8 mouse cellular contexts compared by ENCODE assay signal in genomic region chr13:64370173-64370940, GRCm38 (mm10). TPM values are rescaled to one million over a fixed set of nuclear protein-coding genes. Genes with fewer than 3 reads are reported as not detected.
DNase-seq lines count a peak whose midpoint lies in the region; ATAC-seq and TF ChIP-seq lines count a peak whose summit lies in the region.

TSS of gene Ctsl (minus strand) at chr13:64370890.

- peaks cover 25% of the 10 kb centered on the region for H3K36me3 ChIP-seq in heart, embryonic 12.5 days
- peaks cover 20% of the 10 kb centered on the region for H3K36me3 ChIP-seq in kidney, postnatal 0 days (ENCODE audit: insufficient read depth, low read length)
- H3K36me3 ChIP-seq in liver, embryonic 11.5 days (ENCODE audit: control insufficient read depth, insufficient read depth, low read length), result peaks cover 5% of the 10 kb centered on the region
- H3K36me3 ChIP-seq in stomach, embryonic 14.5 days (ENCODE audit: control insufficient read depth, insufficient read depth, low read length), result peaks cover 15% of the 10 kb centered on the region; the same call in 1 of the 2 replicates

- peak within 1 kb of the TSS; percentile 66 for H3K4me2 ChIP-seq in heart, embryonic 12.5 days
- peak within 1 kb of the TSS; percentile 83 for H3K4me2 ChIP-seq in kidney, postnatal 0 days (ENCODE audit: low read length)
- H3K4me2 ChIP-seq in liver, embryonic 11.5 days, result peak within 1 kb of the TSS; percentile 83
- peak within 1 kb of the TSS; percentile 77 for H3K4me2 ChIP-seq in stomach, embryonic 14.5 days (replicated peaks; ENCODE audit: low read depth, low read length)

- H3K27me3 ChIP-seq in heart, embryonic 12.5 days (replicated peaks), result no peaks in the 10 kb centered on the region
- H3K27me3 ChIP-seq in kidney, postnatal 0 days (ENCODE audit: insufficient read depth, low read length), result no peaks in the 10 kb centered on the region
- no peaks in the 10 kb centered on the region for H3K27me3 ChIP-seq in liver, embryonic 11.5 days (replicated peaks; ENCODE audit: control insufficient read depth, insufficient read depth, low read length)
- no peaks in the 10 kb centered on the region for H3K27me3 ChIP-seq in stomach, embryonic 14.5 days (ENCODE audit: control insufficient read depth, insufficient read depth, low read length)

- TF ChIP-seq CTCF in kidney, postnatal 0 days (IDR thresholded peaks at IDR 0.05; ENCODE audit: low read depth), result no peak

- H3K27ac ChIP-seq in heart, embryonic 12.5 days (ENCODE audit: poor library complexity, severe bottlenecking), result peak within 1 kb of the TSS; percentile 67
- peak within 1 kb of the TSS; percentile 83 for H3K27ac ChIP-seq in kidney, postnatal 0 days
- 0 out of 2 replicates have a peak within 1 kb of the TSS, but pooled peaks have one; percentile 48 for H3K27ac ChIP-seq in liver, embryonic 11.5 days (ENCODE audit: low read depth, low read length)
- H3K27ac ChIP-seq in stomach, embryonic 14.5 days (ENCODE audit: low read length), result peak within 1 kb of the TSS; percentile 12; the same call in 1 of the 2 replicates

- peaks cover 30% of the 10 kb centered on the region for H3K4me1 ChIP-seq in heart, embryonic 12.5 days (replicated peaks)
- peaks cover 8% of the 10 kb centered on the region for H3K4me1 ChIP-seq in kidney, postnatal 0 days (replicated peaks; ENCODE audit: insufficient read depth, low read length)
- no peaks in the 10 kb centered on the region; the same call in 1 of the 2 replicates for H3K4me1 ChIP-seq in liver, embryonic 11.5 days (replicated peaks; ENCODE audit: control insufficient read depth, insufficient read depth, low read length)
- 0 out of 2 replicates have a peak, but pooled peaks cover 4% of the 10 kb centered on the region for H3K4me1 ChIP-seq in stomach, embryonic 14.5 days (ENCODE audit: control insufficient read depth, insufficient read depth, low read length)

- H3K9me3 ChIP-seq in heart, embryonic 12.5 days (replicated peaks), result no peaks in the 10 kb centered on the region
- H3K9me3 ChIP-seq in kidney, postnatal 0 days (replicated peaks; ENCODE audit: low read length), result no peaks in the 10 kb centered on the region
- H3K9me3 ChIP-seq in liver, embryonic 11.5 days (ENCODE audit: control insufficient read depth, low read length), result no peaks in the 10 kb centered on the region
- no peaks in the 10 kb centered on the region for H3K9me3 ChIP-seq in stomach, embryonic 14.5 days (ENCODE audit: control insufficient read depth, low read depth, low read length)

- H3K9ac ChIP-seq in heart, embryonic 12.5 days, result peak within 1 kb of the TSS; percentile 82
- peak within 1 kb of the TSS; percentile 86 for H3K9ac ChIP-seq in kidney, postnatal 0 days (ENCODE audit: low read depth, low read length)
- H3K9ac ChIP-seq in liver, embryonic 11.5 days (ENCODE audit: low read depth, low read length), result peak within 1 kb of the TSS; percentile 64
- H3K9ac ChIP-seq in stomach, embryonic 14.5 days (replicated peaks; ENCODE audit: low read depth, low read length), result peak within 1 kb of the TSS; percentile 65

- under 1% methylated on average over 43 of the region's 43 CpGs for WGBS in heart, embryonic 12.5 days
- 1% methylated on average over 43 of the region's 43 CpGs for WGBS in kidney, postnatal 0 days
- WGBS in liver, embryonic 11.5 days, result under 1% methylated on average over 43 of the region's 43 CpGs
- WGBS in stomach, embryonic 14.5 days, result under 1% methylated on average over 43 of the region's 43 CpGs

- H3K4me3 ChIP-seq in heart, embryonic 12.5 days, result peak within 1 kb of the TSS; percentile 84
- H3K4me3 ChIP-seq in kidney, postnatal 0 days (replicated peaks; ENCODE audit: low read depth, low read length), result peak within 1 kb of the TSS; percentile 95
- H3K4me3 ChIP-seq in liver, embryonic 11.5 days (ENCODE audit: low read depth, low read length), result peak within 1 kb of the TSS; percentile 67
- peak within 1 kb of the TSS; percentile 83 for H3K4me3 ChIP-seq in stomach, embryonic 14.5 days (ENCODE audit: low read depth, low read length)

- ATAC-seq in erythroid progenitor cell, adult 5-6 weeks (replicated peaks; ENCODE audit: low FRiP score, poor library complexity, severe bottlenecking), result peak; percentile 100
- peak; percentile 99 for ATAC-seq in heart, embryonic 12.5 days (ENCODE audit: insufficient number of reproducible peaks, low FRiP score)
- ATAC-seq in kidney, postnatal 0 days (replicated peaks; ENCODE audit: low FRiP score, low read depth), result peak; percentile 100
- peak; percentile 100 for ATAC-seq in liver, embryonic 11.5 days (replicated peaks; ENCODE audit: low FRiP score)
- peak; percentile 99 for ATAC-seq in stomach, embryonic 14.5 days (ENCODE audit: insufficient number of reproducible peaks, insufficient read depth, low FRiP score, low read depth)

- DNase-seq in CD4-positive helper T cell, adult 2 months (ENCODE audit: low read depth, low spot score), result peak; percentile 87
- DNase-seq in brain, embryonic 18.5 days (ENCODE audit: low read depth, low spot score), result peak; percentile 65
- peak; percentile 95 for DNase-seq in kidney, postnatal 0 days (ENCODE audit: low spot score)
- peak; percentile 86 for DNase-seq in liver, embryonic 11.5 days (ENCODE audit: low spot score)
- DNase-seq in naive thymus-derived CD4-positive, alpha-beta T cell, adult 2 months (ENCODE audit: low read depth), result peak; percentile 86

RNA-seq across cellular contexts. Expression of gene Ctsl, which starts in this region (rescaled TPM):
- 2.1 and 7.9 TPM in 2 replicates for total RNA-seq in erythroid progenitor cell, adult 5-6 weeks (2015; ENCODE audit: low replicate concordance)
- 11.1 and 20.3 TPM in 2 replicates for total RNA-seq in erythroid progenitor cell, adult 5-6 weeks (2017; ENCODE audit: low replicate concordance)
- 266 and 280 TPM in 2 replicates for polyA plus RNA-seq in heart, embryonic 12.5 days (2016; fragmentation: Nextera tagmentation; extraction: Ambion mirVana)
- 482 and 514 TPM in 2 replicates for polyA plus RNA-seq in kidney, postnatal 0 days (2015; fragmentation: Nextera tagmentation; extraction: Ambion mirVana)
- polyA plus RNA-seq in liver, embryonic 11.5 days (2014; fragmentation: Nextera tagmentation; extraction: Ambion mirVana), result 160 and 164 TPM in 2 replicates
- polyA plus RNA-seq in stomach, embryonic 14.5 days (2014; fragmentation: Nextera tagmentation; extraction: Ambion mirVana), result 207 and 209 TPM in 2 replicates

Comparison
In these comparisons a context has a peak if more than half of its experiments do, and no peak if none do; other contexts are left out.
1. Peak in every context shown above with its lines: DNase-seq, ATAC-seq, H3K4me3 ChIP-seq and H3K27ac ChIP-seq.
2. H3K27ac ChIP-seq: peak in every context shown above with its lines; median percentile 83 in kidney, postnatal 0 days; 67 in heart, embryonic 12.5 days; 48 in liver, embryonic 11.5 days; 12 in stomach, embryonic 14.5 days.